Mouse (Mus musculus) midbrain, postnatal 0 days (tissue): ENCODE results near the gene Inka2. TPM values are rescaled to one million over a fixed set of nuclear protein-coding genes. Genes with fewer than 3 reads are reported as not detected.

ENCODE experiments used
- ATAC-seq: fragments of 200-750 bp; cut with Nextera tagmentation; 2 replicates; pipeline ENCODE4 v1.8.0; 2017; ENCODE audit warnings: moderate number of reproducible peaks, mild to moderate bottlenecking, moderate TSS enrichment, moderate library complexity; ENCODE audit not compliant: low FRiP score
- DNase-seq: peaks from one replicate; pipeline ENCODE4 v3.0.0-alpha.2; 2015; ENCODE audit warnings: low spot score
- H3K27ac ChIP-seq: fragments of 300-500 bp; sonication (generic); 2 replicates; pipeline ENCODE4 v1.5.1; 2014; ENCODE audit warnings: low read depth, mild to moderate bottlenecking, low read length, mixed read lengths
- H3K27me3 ChIP-seq: fragments of 300-500 bp; sonication (generic); 2 replicates; pipeline ENCODE4 v1.6.1; 2014; ENCODE audit warnings: low read length, control low read depth, mixed read lengths; ENCODE audit not compliant: insufficient read depth
- H3K36me3 ChIP-seq: fragments of 300-500 bp; sonication (generic); 2 replicates; pipeline ENCODE4 v1.6.1; 2014; ENCODE audit warnings: low read length, control low read depth, mixed read lengths; ENCODE audit not compliant: insufficient read depth
- H3K4me1 ChIP-seq: fragments of 300-500 bp; sonication (generic); 2 replicates; pipeline ENCODE4 v1.6.1; 2014; ENCODE audit warnings: mild to moderate bottlenecking, control low read depth, antibody characterized with exemption, low read length, mixed read lengths; ENCODE audit not compliant: insufficient read depth
- H3K4me2 ChIP-seq: fragments of 300-500 bp; sonication (generic); 2 replicates; pipeline ENCODE4 v1.6.1; 2014; ENCODE audit warnings: low read depth, mild to moderate bottlenecking, low read length, mixed read lengths; ENCODE audit not compliant: poor library complexity, severe bottlenecking
- H3K4me3 ChIP-seq: fragments of 300-500 bp; sonication (generic); 2 replicates; pipeline ENCODE4 v1.5.1; 2014; ENCODE audit warnings: low read depth, mild to moderate bottlenecking, low read length, moderate library complexity
- H3K9ac ChIP-seq: fragments of 300-500 bp; sonication (generic); replicated peaks from 2 replicates; pipeline ENCODE4 v1.6.1; 2014; ENCODE audit warnings: mild to moderate bottlenecking, low read length, moderate library complexity, mixed read lengths; ENCODE audit not compliant: poor library complexity, severe bottlenecking
- H3K9me3 ChIP-seq: fragments of 300-500 bp; sonication (generic); 2 replicates; pipeline ENCODE4 v1.6.1; 2016; ENCODE audit warnings: low read length, control low read depth
- CTCF ChIP-seq: IDR thresholded peaks from 2 replicates; pipeline ENCODE4 v1.5.1; 2016; ENCODE audit warnings: antibody characterized with exemption, mild to moderate bottlenecking
- WGBS: fragments of 180-500 bp; shearing (Covaris S2); extraction: QIAGEN DNeasy Blood & Tissue Kit; methylation state at CpG from one replicate; pipeline ENCODE4 v1.1.7; 2014; 5-methylcytosine and 5-hydroxymethylcytosine counted together
- polyA plus RNA-seq: library from polyadenylated mRNA; unstranded; fragments of >200 nt; fragmentation: Nextera tagmentation; extraction: Ambion mirVana; gene quantifications from 2 replicates; pipeline ENCODE4 v1.2.1, GENCODE M21; 2015
- total RNA-seq: library from RNA; depleted of rRNA; stranded (reverse); fragments of >200 nt; gene quantifications from 2 replicates; pipeline ENCODE4 v1.2.3, GENCODE M21; 2014

Inka2 gene
- total and polyA plus RNA-seq, 2 experiments from 2014 or later = 3.7 to 7.7 TPM

DNA sequence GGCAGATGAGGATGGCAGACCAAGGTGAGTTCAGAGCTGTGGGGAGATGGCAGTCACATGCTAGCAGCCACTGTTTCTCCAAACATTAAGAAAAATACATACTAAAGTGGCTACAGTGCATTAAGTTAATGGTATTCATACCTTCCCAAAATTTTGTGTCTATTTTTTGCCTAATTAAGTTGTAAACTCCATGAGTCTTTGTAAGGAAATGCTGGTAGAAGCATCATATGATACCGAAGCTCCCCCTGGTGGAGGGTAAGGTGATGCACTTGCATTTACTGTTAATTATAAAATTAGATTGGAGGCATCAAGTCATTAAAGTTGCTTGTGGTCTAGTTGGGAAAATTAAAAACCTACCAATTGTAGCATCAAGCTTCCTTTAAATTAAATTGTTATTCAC lies 21.6 kb downstream of the Inka2 start:
- Histone ChIP-seq H3K9ac (no peak overlapping the region), H3K27me3 (no peaks in the 10 kb centered on the region), H3K27ac (no peak overlapping the region), H3K4me2 (no peak overlapping the region), H3K4me3 (no peak overlapping the region), H3K36me3 (peaks cover 2% of the 10 kb centered on the region), H3K9me3 (no peaks in the 10 kb centered on the region), H3K4me1 (no peaks in the 10 kb centered on the region)
- peak; percentile 86 for TF ChIP-seq CTCF
- DNase-seq (peak; percentile 69), ATAC-seq (no peak)
- WGBS = 0% methylated on average over 1 of the region's 1 CpGs

DNA sequence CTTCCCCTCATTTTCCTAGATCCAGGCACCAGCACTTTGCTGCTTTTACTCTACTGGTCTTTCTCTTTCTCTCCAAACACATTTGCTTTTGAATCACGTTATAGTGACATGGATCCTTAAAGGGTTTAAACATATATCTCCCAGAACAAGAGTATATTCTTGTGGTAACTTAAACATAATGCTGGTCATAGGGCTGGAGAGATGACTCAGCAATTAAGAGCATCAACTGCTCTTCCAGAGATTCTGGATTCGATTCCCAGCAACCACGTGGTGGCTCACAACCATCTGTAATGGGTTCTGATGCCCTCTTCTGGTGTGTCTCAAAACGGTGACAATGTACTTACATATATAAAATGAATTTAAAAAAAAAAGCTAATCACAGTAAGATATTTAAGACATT lies 28.0 kb downstream of the Inka2 start:
- Histone ChIP-seq H3K27me3 (no peaks in the 10 kb centered on the region), H3K4me3 (no peak overlapping the region), H3K4me2 (no peak overlapping the region), H3K9ac (no peak overlapping the region), H3K4me1 (no peaks in the 10 kb centered on the region), H3K27ac (no peak overlapping the region), H3K36me3 (peaks cover 10% of the 10 kb centered on the region), H3K9me3 (no peaks in the 10 kb centered on the region)
- 95% methylated on average over 4 of the region's 4 CpGs for WGBS
- DNase-seq (no peak), ATAC-seq (no peak)
- no peak for TF ChIP-seq CTCF

DNA sequence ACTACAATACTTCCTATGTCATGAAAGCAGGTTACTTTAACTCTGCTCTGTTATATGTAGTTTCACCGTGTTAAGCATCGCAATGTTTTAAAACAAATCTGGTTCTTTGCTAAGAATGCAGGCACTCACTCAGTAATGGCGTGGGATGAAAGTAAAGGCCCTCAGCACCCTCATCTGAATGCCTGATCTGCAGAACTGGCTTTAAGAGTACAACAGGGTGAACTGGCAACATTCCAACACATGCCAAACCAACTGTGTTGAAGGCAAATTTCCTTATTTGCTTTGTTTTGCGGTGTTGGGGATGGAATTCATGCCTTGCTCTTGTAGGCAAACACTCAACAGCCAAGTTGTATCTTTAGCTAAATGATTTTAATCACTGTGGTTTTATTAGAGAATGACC lies 29.1 kb downstream of the Inka2 start:
- H3K27ac ChIP-seq = no peak overlapping the region
- TF ChIP-seq CTCF = no peak
- no peaks in the 10 kb centered on the region for H3K9me3 ChIP-seq
- H3K36me3 ChIP-seq = peaks cover 10% of the 10 kb centered on the region
- no peak overlapping the region for H3K4me3 ChIP-seq
- H3K4me2 ChIP-seq = no peak overlapping the region
- no peaks in the 10 kb centered on the region for H3K4me1 ChIP-seq
- H3K27me3 ChIP-seq = no peaks in the 10 kb centered on the region
- no peak for DNase-seq
- ATAC-seq = no peak
- WGBS = 85% methylated on average over 4 of the region's 4 CpGs
- H3K9ac ChIP-seq = no peak overlapping the region

DNA sequence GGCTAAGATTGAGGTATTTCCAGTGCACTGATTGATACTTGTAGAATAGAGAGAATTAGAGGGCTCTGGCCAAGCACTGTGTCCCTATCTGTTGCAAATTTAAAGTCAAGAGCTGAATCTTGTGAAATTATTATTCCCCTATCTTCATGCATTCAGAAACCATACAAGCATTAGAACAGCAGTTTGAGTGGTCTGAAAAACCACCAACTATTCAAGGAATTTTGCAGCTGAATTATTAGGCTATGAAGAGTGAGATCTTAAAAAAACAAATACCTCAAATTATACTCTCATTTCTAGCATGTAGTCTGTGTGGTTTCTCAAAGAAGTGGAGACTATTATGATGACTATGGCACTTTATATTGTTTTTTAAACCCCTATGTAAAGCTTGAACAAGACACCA lies 30.9 kb downstream of the Inka2 start:
- TF ChIP-seq CTCF = no peak
- Histone ChIP-seq H3K36me3 (peaks cover 10% of the 10 kb centered on the region), H3K4me1 (no peaks in the 10 kb centered on the region), H3K9me3 (no peaks in the 10 kb centered on the region), H3K27ac (no peak overlapping the region), H3K9ac (no peak overlapping the region), H3K27me3 (no peaks in the 10 kb centered on the region), H3K4me3 (no peak overlapping the region), H3K4me2 (no peak overlapping the region)
- ATAC-seq = no peak
- DNase-seq = no peak

DNA sequence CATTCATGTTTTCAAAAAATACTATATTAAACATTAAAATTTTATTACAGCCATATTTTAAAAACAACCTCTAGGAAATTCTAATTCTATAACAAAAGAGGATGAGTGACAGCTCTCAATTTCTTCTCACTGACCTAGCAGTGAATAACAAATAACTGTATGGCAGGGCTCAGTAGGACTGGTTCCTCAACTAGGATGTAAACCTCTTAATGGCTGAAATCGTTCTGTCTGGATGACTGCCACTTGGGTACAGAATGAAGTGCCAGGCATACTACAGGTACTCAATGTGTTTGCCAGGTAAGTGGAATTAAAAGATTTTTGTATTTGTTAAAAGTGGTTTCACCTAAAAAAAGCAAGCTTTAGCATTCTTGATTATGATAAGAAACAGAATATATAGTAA lies 31.7 kb downstream of the Inka2 start:
- H3K36me3 ChIP-seq = peaks cover 7% of the 10 kb centered on the region
- no peak overlapping the region for H3K4me3 ChIP-seq
- TF ChIP-seq CTCF = no peak
- no peaks in the 10 kb centered on the region for H3K9me3 ChIP-seq
- no peak for DNase-seq
- WGBS = 88% methylated on average over 1 of the region's 1 CpGs
- no peak overlapping the region for H3K9ac ChIP-seq
- no peak for ATAC-seq
- H3K27me3 ChIP-seq = no peaks in the 10 kb centered on the region
- no peak overlapping the region for H3K4me2 ChIP-seq
- no peak overlapping the region for H3K27ac ChIP-seq
- H3K4me1 ChIP-seq = no peaks in the 10 kb centered on the region

DNA sequence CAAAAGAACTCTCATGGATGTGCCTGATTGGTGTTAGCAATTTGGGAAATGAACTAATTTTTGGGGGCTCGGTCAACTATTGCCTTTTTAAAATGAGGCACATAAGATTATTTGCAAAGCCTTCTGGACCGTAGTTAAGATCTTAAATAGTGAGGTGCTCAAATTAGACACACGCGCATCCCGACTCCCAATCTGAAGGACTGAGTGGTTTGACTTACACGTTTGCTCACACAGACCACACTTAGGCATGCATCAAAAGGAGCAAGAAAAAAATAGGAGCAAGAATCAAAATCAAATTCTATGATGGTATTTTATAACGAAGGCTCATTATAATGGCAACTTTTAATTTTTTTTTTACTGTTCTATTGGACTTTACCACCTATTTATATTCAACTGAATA lies 32.7 kb downstream of the Inka2 start:
- H3K4me2 ChIP-seq = no peak overlapping the region
- WGBS = 98% methylated on average over 7 of the region's 7 CpGs
- no peaks in the 10 kb centered on the region for H3K4me1 ChIP-seq
- no peaks in the 10 kb centered on the region for H3K27me3 ChIP-seq
- ATAC-seq (no peak), DNase-seq (no peak)
- no peak overlapping the region for H3K27ac ChIP-seq
- H3K9ac ChIP-seq = no peak overlapping the region
- peaks cover 6% of the 10 kb centered on the region for H3K36me3 ChIP-seq
- H3K4me3 ChIP-seq = no peak overlapping the region
- no peak for TF ChIP-seq CTCF
- H3K9me3 ChIP-seq = no peaks in the 10 kb centered on the region

DNA sequence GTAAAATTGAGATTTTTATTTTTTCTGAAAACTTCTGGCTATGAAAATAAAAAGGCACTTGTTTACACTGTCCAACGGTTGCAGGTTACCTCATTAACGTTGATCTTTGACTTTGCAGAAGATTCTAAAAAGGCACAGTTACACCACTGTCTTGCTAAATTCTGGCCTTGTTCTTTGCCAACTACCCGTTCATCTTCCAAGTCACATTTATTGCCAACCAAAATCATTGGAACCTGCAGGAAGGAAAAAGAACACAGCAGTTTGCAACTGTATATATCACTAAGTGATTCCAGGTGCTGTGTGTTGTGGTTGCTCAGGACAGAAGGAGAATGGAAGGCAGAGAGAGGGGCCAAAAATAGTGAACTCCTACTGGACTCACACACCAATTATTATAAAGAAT lies 33.3 kb downstream of the Inka2 start:
- no peak for ATAC-seq
- no peak for TF ChIP-seq CTCF
- Histone ChIP-seq H3K27ac (no peak overlapping the region), H3K4me3 (no peak overlapping the region), H3K9ac (no peak overlapping the region), H3K36me3 (peaks cover 6% of the 10 kb centered on the region), H3K4me1 (no peaks in the 10 kb centered on the region), H3K27me3 (no peaks in the 10 kb centered on the region), H3K9me3 (no peaks in the 10 kb centered on the region), H3K4me2 (no peak overlapping the region)
- no peak for DNase-seq
- 89% methylated on average over 3 of the region's 3 CpGs for WGBS
